Mouse (Mus musculus): ENCODE measurements around the gene Notch1.

DNA sequence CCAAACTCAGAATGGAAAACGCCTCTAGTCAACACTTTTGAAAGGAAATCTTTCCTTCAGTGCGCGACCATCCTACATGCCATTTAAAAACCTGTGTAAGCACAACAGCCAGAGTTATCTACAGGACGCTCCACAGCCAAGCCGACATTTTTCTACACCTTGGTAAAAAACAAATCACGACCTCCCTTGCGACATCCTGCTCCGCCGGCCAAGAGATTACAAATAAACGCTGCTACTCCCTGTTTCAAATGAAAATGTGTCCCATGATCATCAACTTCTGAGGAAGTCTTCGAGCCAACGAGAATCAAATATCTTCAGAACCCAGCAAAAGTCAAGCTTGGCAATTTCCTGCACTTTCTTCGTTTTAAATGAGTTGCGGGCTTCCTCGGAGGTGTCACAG lies 72.1 kb downstream of the Notch1 start:
- no peak for TF ChIP-seq CTCF (IDR thresholded peaks at IDR 0.05)
- no peak for TF ChIP-seq EP300 (IDR thresholded peaks at IDR 0.05)

Measured in lung, postnatal 0 days (tissue).